Mouse (Mus musculus) forebrain, embryonic 15.5 days (tissue): ENCODE data around the gene Hmgcl. TPM values are rescaled to one million over a fixed set of nuclear protein-coding genes. Genes with fewer than 3 reads are reported as not detected.

ENCODE experiments used
- ATAC-seq: fragments of 200-750 bp; cut with Nextera tagmentation; replicated peaks from 2 replicates; pipeline ENCODE4 v1.8.0; 2017; ENCODE audit warnings: mild to moderate bottlenecking, moderate TSS enrichment, moderate library complexity
- H3K27ac ChIP-seq: fragments of 300-500 bp; sonication (generic); replicated peaks from 2 replicates; pipeline ENCODE4 v1.5.1; 2015; ENCODE audit warnings: mild to moderate bottlenecking, inconsistent platforms
- H3K27me3 ChIP-seq: fragments of 300-500 bp; sonication (generic); 2 replicates; pipeline ENCODE4 v1.6.1; 2015; ENCODE audit warnings: inconsistent platforms
- H3K36me3 ChIP-seq: fragments of 300-500 bp; sonication (generic); 2 replicates; pipeline ENCODE4 v1.6.1; 2015; ENCODE audit warnings: mild to moderate bottlenecking, inconsistent platforms
- H3K4me1 ChIP-seq: fragments of 300-500 bp; sonication (generic); 2 replicates; pipeline ENCODE4 v1.6.1; 2015; ENCODE audit warnings: inconsistent platforms
- H3K4me2 ChIP-seq: fragments of 300-500 bp; sonication (generic); replicated peaks from 2 replicates; pipeline ENCODE4 v1.6.1; 2015; ENCODE audit warnings: mild to moderate bottlenecking, inconsistent platforms
- H3K4me3 ChIP-seq: fragments of 300-500 bp; sonication (generic); 2 replicates; pipeline ENCODE4 v1.5.1; 2015; ENCODE audit warnings: mild to moderate bottlenecking, inconsistent platforms
- H3K9ac ChIP-seq: fragments of 300-500 bp; sonication (generic); replicated peaks from 2 replicates; pipeline ENCODE4 v1.6.1; 2015; ENCODE audit warnings: mild to moderate bottlenecking, inconsistent platforms
- H3K9me3 ChIP-seq: fragments of 300-500 bp; sonication (generic); 2 replicates; pipeline ENCODE4 v1.6.1; 2016; ENCODE audit warnings: inconsistent platforms
- WGBS: fragments of 180-500 bp; shearing (Covaris S2); methylation state at CpG from one replicate; pipeline ENCODE4 v1.1.7; 2015; ENCODE audit warnings: mixed read lengths; 5-methylcytosine and 5-hydroxymethylcytosine counted together
- polyA plus RNA-seq: library from polyadenylated mRNA; unstranded; fragments of >200 nt; fragmentation: Nextera tagmentation; extraction: Ambion mirVana; gene quantifications from 2 replicates; pipeline ENCODE4 v1.2.1, GENCODE M21; 2015

Hmgcl gene
- polyA plus RNA-seq, 1 experiment from 2014 or later: 66.6 TPM

GRCm38 (mm10) chr4:135964426-135964825 lies 18.2 kb downstream of the Hmgcl start:
- H3K9me3 ChIP-seq: no peaks in the 10 kb centered on the region
- 0 out of 2 replicates have a peak, but pooled peaks have one; percentile 2 for ATAC-seq
- peak overlapping the region; percentile 94 for H3K4me2 ChIP-seq
- H3K4me1 ChIP-seq: peaks cover 17% of the 10 kb centered on the region
- no peak overlapping the region for H3K27ac ChIP-seq
- 3% methylated on average over 11 of the region's 12 CpGs for WGBS
- H3K4me3 ChIP-seq: peak overlapping the region; percentile 63
- peaks cover 43% of the 10 kb centered on the region for H3K36me3 ChIP-seq
- H3K27me3 ChIP-seq: no peaks in the 10 kb centered on the region
- H3K9ac ChIP-seq: peak overlapping the region; percentile 73

GRCm38 (mm10) chr4:135965113-135965512 lies 18.9 kb downstream of the Hmgcl start:
- Histone ChIP-seq H3K9ac (no peak overlapping the region), H3K36me3 (peaks cover 50% of the 10 kb centered on the region), H3K4me3 (no peak overlapping the region), H3K27me3 (no peaks in the 10 kb centered on the region), H3K27ac (no peak overlapping the region), H3K4me2 (no peak overlapping the region), H3K9me3 (no peaks in the 10 kb centered on the region), H3K4me1 (peaks cover 17% of the 10 kb centered on the region)
- no peak for ATAC-seq
- 89% methylated on average over 9 of the region's 9 CpGs for whole genome bisulfite sequencing

GRCm38 (mm10) chr4:135966283-135966682 lies 20.0 kb downstream of the Hmgcl start:
- H3K9ac ChIP-seq: no peak overlapping the region
- H3K9me3 ChIP-seq: no peaks in the 10 kb centered on the region
- H3K27me3 ChIP-seq: no peaks in the 10 kb centered on the region
- peaks cover 25% of the 10 kb centered on the region for H3K4me1 ChIP-seq
- WGBS: 93% methylated on average over 16 of the region's 16 CpGs
- H3K36me3 ChIP-seq: peaks cover 56% of the 10 kb centered on the region
- ATAC-seq: no peak
- no peak overlapping the region for H3K4me2 ChIP-seq
- no peak overlapping the region for H3K4me3 ChIP-seq
- no peak overlapping the region for H3K27ac ChIP-seq

- Histone ChIP-seq H3K4me2 (no peak overlapping the region), H3K36me3 (peaks cover 48% of the 10 kb centered on the region), H3K27ac (no peak overlapping the region), H3K4me1 (peaks cover 32% of the 10 kb centered on the region), H3K4me3 (no peak overlapping the region), H3K27me3 (no peaks in the 10 kb centered on the region), H3K9ac (no peak overlapping the region), H3K9me3 (no peaks in the 10 kb centered on the region)
- 83% methylated on average over 18 of the region's 18 CpGs for WGBS
- ATAC-seq: no peak
These were observed 21.0 kb downstream of the Hmgcl start for GRCm38 (mm10) chr4:135967086-135967760.

- H3K36me3 ChIP-seq: peaks cover 48% of the 10 kb centered on the region
- H3K9ac ChIP-seq: no peak overlapping the region
- H3K27me3 ChIP-seq: no peaks in the 10 kb centered on the region
- H3K27ac ChIP-seq: no peak overlapping the region
- ATAC-seq: no peak
- H3K4me1 ChIP-seq: peaks cover 30% of the 10 kb centered on the region
- WGBS: 78% methylated on average over 19 of the region's 19 CpGs
- no peaks in the 10 kb centered on the region for H3K9me3 ChIP-seq
- no peak overlapping the region for H3K4me3 ChIP-seq
- H3K4me2 ChIP-seq: no peak overlapping the region
These were observed 22.1 kb downstream of the Hmgcl start for GRCm38 (mm10) chr4:135968271-135968869.

- Histone ChIP-seq H3K9ac (no peak overlapping the region), H3K4me2 (no peak overlapping the region), H3K4me1 (peaks cover 27% of the 10 kb centered on the region), H3K27me3 (no peaks in the 10 kb centered on the region), H3K9me3 (no peaks in the 10 kb centered on the region), H3K27ac (no peak overlapping the region), H3K4me3 (no peak overlapping the region), H3K36me3 (peaks cover 48% of the 10 kb centered on the region)
- 91% methylated on average over 13 of the region's 13 CpGs for WGBS
- no peak for ATAC-seq
These were observed 23.0 kb downstream of the Hmgcl start for GRCm38 (mm10) chr4:135969070-135969750.

- Histone ChIP-seq H3K36me3 (peaks cover 58% of the 10 kb centered on the region), H3K4me3 (0 out of 2 replicates have a peak overlapping the region, but pooled peaks have one; percentile 3), H3K27me3 (no peaks in the 10 kb centered on the region), H3K9ac (no peak overlapping the region), H3K4me2 (peak overlapping the region; percentile 85; the same call in 1 of the 2 replicates), H3K9me3 (no peaks in the 10 kb centered on the region), H3K4me1 (peaks cover 20% of the 10 kb centered on the region), H3K27ac (no peak overlapping the region)
- 88% methylated on average over 11 of the region's 11 CpGs for WGBS
- no peak for ATAC-seq
These were observed 24.3 kb downstream of the Hmgcl start for GRCm38 (mm10) chr4:135970585-135970984.

- WGBS: under 1% methylated on average over 35 of the region's 35 CpGs
- ATAC-seq: peak; percentile 46
- Histone ChIP-seq H3K4me2 (peak overlapping the region; percentile 85), H3K36me3 (peaks cover 60% of the 10 kb centered on the region), H3K27me3 (no peaks in the 10 kb centered on the region), H3K4me1 (peaks cover 20% of the 10 kb centered on the region), H3K4me3 (peak overlapping the region; percentile 84), H3K27ac (peak overlapping the region; percentile 66), H3K9me3 (no peaks in the 10 kb centered on the region), H3K9ac (peak overlapping the region; percentile 91)
These were observed 25.7 kb downstream of the Hmgcl start for GRCm38 (mm10) chr4:135971805-135972555.

GRCm38 (mm10) chr4:135972556-135972906 lies 26.3 kb downstream of the Hmgcl start, which contains the start of gene Lypla2:
TSS of gene Lypla2 (minus strand) at chr4:135972626.
- Histone ChIP-seq H3K4me2 (peak within 1 kb of the TSS; percentile 85), H3K9ac (peak within 1 kb of the TSS; percentile 91), H3K4me1 (peaks cover 20% of the 10 kb centered on the region), H3K27me3 (no peaks in the 10 kb centered on the region), H3K27ac (peak within 1 kb of the TSS; percentile 66), H3K4me3 (peak within 1 kb of the TSS; percentile 84), H3K36me3 (peaks cover 58% of the 10 kb centered on the region), H3K9me3 (no peaks in the 10 kb centered on the region)
- WGBS: under 1% methylated on average over 18 of the region's 19 CpGs
- ATAC-seq: peak; percentile 85

GRCm38 (mm10) chr4:135972911-135973811 lies 26.9 kb downstream of the Hmgcl start:
- no peak; the same call in 1 of the 2 replicates for ATAC-seq
- Histone ChIP-seq H3K4me1 (peaks cover 20% of the 10 kb centered on the region), H3K27ac (no peak overlapping the region), H3K4me3 (peak overlapping the region; percentile 84), H3K9ac (peak overlapping the region; percentile 91), H3K4me2 (peak overlapping the region; percentile 85), H3K9me3 (no peaks in the 10 kb centered on the region), H3K36me3 (peaks cover 51% of the 10 kb centered on the region), H3K27me3 (no peaks in the 10 kb centered on the region)
- 79% methylated on average over 13 of the region's 13 CpGs for WGBS

GRCm38 (mm10) chr4:135976146-135976545 lies 29.9 kb downstream of the Hmgcl start:
- 95% methylated on average over 12 of the region's 12 CpGs for WGBS
- Histone ChIP-seq H3K9ac (no peak overlapping the region), H3K27ac (no peak overlapping the region), H3K36me3 (peaks cover 34% of the 10 kb centered on the region), H3K9me3 (no peaks in the 10 kb centered on the region), H3K4me1 (peaks cover 14% of the 10 kb centered on the region), H3K4me2 (no peak overlapping the region), H3K27me3 (no peaks in the 10 kb centered on the region), H3K4me3 (no peak overlapping the region)
- ATAC-seq: no peak
